Mouse (Mus musculus) lung, adult 2 months (tissue): ENCODE results near the gene Acmsd.

Experiments used
- CTCF ChIP-seq: fragments of 200-500 bp; IDR thresholded peaks from 2 replicates; pipeline ENCODE4 v1.5.1; 2011; ENCODE audit warnings: mild to moderate bottlenecking, low read length, control low read depth; ENCODE audit not compliant: insufficient read depth
- POLR2A ChIP-seq: fragments of 200-500 bp; IDR thresholded peaks from 2 replicates; pipeline ENCODE4 v1.6.1; 2011; ENCODE audit warnings: low read depth, mild to moderate bottlenecking, control low read depth, low read length, borderline replicate concordance; ENCODE audit errors: extremely low read depth

GRCm38 (mm10) chr1:127788943-127789342 lies 59.7 kb downstream of the Acmsd start:
- no peak for TF ChIP-seq POLR2A
- TF ChIP-seq CTCF: no peak
